ENCODE assay signal across 39 mouse cellular contexts in genomic region chr7:81973939-81974338, GRCm38 (mm10). TPM values are rescaled to one million over a fixed set of nuclear protein-coding genes. Genes with fewer than 3 reads are reported as not detected.
"Had no signal": no experiment of that assay in that cellular context is flagged by ENCODE, and none has a peak within 500 bp of the region (broad histone marks: within the 10 kb centered on the region; RNA-seq: fewer than 3 reads in every experiment).

No protein-coding gene starts in this region.

- H3K27ac ChIP-seq: heart, embryonic 13.5 days; heart, embryonic 15.5 days; hindbrain, embryonic 10.5 days; hindbrain, embryonic 12.5 days; hindbrain, embryonic 13.5 days; hindbrain, embryonic 14.5 days; hindbrain, embryonic 15.5 days; hindbrain, postnatal 0 days; intestine, embryonic 15.5 days; kidney, embryonic 15.5 days; kidney, postnatal 0 days; layer of hippocampus, adult 2 months; left cerebral cortex, adult 2 months had no signal

- H3K9me3 ChIP-seq: heart, embryonic 13.5 days; heart, embryonic 15.5 days; hindbrain, embryonic 10.5 days; hindbrain, embryonic 12.5 days; hindbrain, embryonic 13.5 days; hindbrain, embryonic 15.5 days; intestine, embryonic 15.5 days; kidney, embryonic 15.5 days had no signal

- H3K27me3 ChIP-seq: hindbrain, embryonic 12.5 days; hindbrain, embryonic 13.5 days; hindbrain, embryonic 15.5 days; intestine, embryonic 15.5 days had no signal

- DNase-seq: heart, postnatal 10 days; heart, postnatal 14 days; heart, postnatal 36 days; heart, postnatal 4 days; kidney, adult 11 months; kidney, adult 18-20 months; kidney, adult 2 months; kidney, adult 8-10 months; kidney, adult 9 months; kidney, postnatal 10 days; kidney, postnatal 14 days; kidney, postnatal 25 days; kidney, postnatal 36 days; kidney, postnatal 4 days; layer of hippocampus, adult 9-11 months; layer of hippocampus, postnatal 36 days had no signal

- H3K4me1 ChIP-seq: heart, embryonic 15.5 days; hindbrain, embryonic 10.5 days; hindbrain, embryonic 12.5 days; hindbrain, embryonic 13.5 days; hindbrain, embryonic 15.5 days; intestine, embryonic 15.5 days; kidney, embryonic 15.5 days had no signal

- ATAC-seq: hindbrain, embryonic 16.5 days; hindbrain, postnatal 0 days; inflammation-experienced regulatory T-cells, adult 6 months; intestine, embryonic 15.5 days; intestine, embryonic 16.5 days; intestine, postnatal 0 days had no signal

- H3K9ac ChIP-seq: heart, embryonic 13.5 days; heart, embryonic 15.5 days; hindbrain, embryonic 12.5 days; hindbrain, embryonic 13.5 days; hindbrain, embryonic 14.5 days; hindbrain, embryonic 15.5 days; intestine, embryonic 15.5 days; kidney, embryonic 15.5 days had no signal

- H3K36me3 ChIP-seq: heart, embryonic 13.5 days; heart, embryonic 15.5 days; hindbrain, embryonic 10.5 days; hindbrain, embryonic 12.5 days; hindbrain, embryonic 13.5 days; hindbrain, embryonic 15.5 days; intestine, embryonic 15.5 days; kidney, embryonic 15.5 days had no signal

- H3K4me3 ChIP-seq: heart, embryonic 13.5 days; heart, embryonic 15.5 days; hindbrain, embryonic 10.5 days; hindbrain, embryonic 12.5 days; hindbrain, embryonic 13.5 days; hindbrain, embryonic 15.5 days; intestine, embryonic 15.5 days; kidney, embryonic 15.5 days; layer of hippocampus, adult 2 months; left cerebral cortex, adult 2 months had no signal

- H3K4me2 ChIP-seq: heart, embryonic 13.5 days; heart, embryonic 15.5 days; hindbrain, embryonic 12.5 days; hindbrain, embryonic 13.5 days; hindbrain, embryonic 14.5 days; hindbrain, embryonic 15.5 days; intestine, embryonic 15.5 days; kidney, embryonic 15.5 days had no signal

RNA-seq across cellular contexts. Expression of gene Bnc1, which starts 18.2 kb away (rescaled TPM):
- total RNA-seq: hematopoietic stem cell, adult 5-6 weeks; layer of hippocampus, postnatal 10 days; layer of hippocampus, postnatal 14 days; layer of hippocampus, postnatal 25 days; layer of hippocampus, postnatal 36 days; left cerebral cortex, adult 18-20 months; left cerebral cortex, adult 2 months; left cerebral cortex, adult 8-10 months had no signal
- polyA plus RNA-seq: hindbrain, postnatal 0 days; inflammation-experienced regulatory T-cells, adult 6 months had no signal
